Mouse (Mus musculus): ENCODE data around the gene Tmem230. TPM values are rescaled to one million over a fixed set of nuclear protein-coding genes. Genes with fewer than 3 reads are reported as not detected.

Tmem230 gene
- polyA plus RNA-seq, 1 experiment = 81.9 TPM

- Histone ChIP-seq H3K4me3 (replicated peaks; ENCODE audit: insufficient read depth, low read depth, low read length) (no peak overlapping the region), H3K4me1 (ENCODE audit: control insufficient read depth, insufficient read depth, low read length) (no peaks in the 10 kb centered on the region), H3K27me3 (ENCODE audit: control insufficient read depth, insufficient read depth, low read length) (no peaks in the 10 kb centered on the region), H3K27ac (ENCODE audit: insufficient read depth, low read length) (no peak overlapping the region)
- 85% methylated on average over 9 of the region's 9 CpGs for WGBS
- TF ChIP-seq CTCF (IDR thresholded peaks at IDR 0.05; ENCODE audit: borderline replicate concordance, insufficient read depth, low read depth, low read length) = no peak
- no peak for TF ChIP-seq POLR2A (IDR thresholded peaks at IDR 0.05; ENCODE audit: borderline replicate concordance, insufficient read depth, low read length)
- DNase-seq = no peak
Observed at GRCm38 (mm10) chr2:132210806-132211312, 36.7 kb downstream of the Tmem230 start.

GRCm38 (mm10) chr2:132208246-132208881, 39.2 kb downstream of the Tmem230 start:
- WGBS = 74% methylated on average over 8 of the region's 8 CpGs
- H3K27ac ChIP-seq (ENCODE audit: insufficient read depth, low read length) = no peak overlapping the region
- DNase-seq = no peak
- no peak overlapping the region for H3K4me3 ChIP-seq (replicated peaks; ENCODE audit: insufficient read depth, low read depth, low read length)
- H3K4me1 ChIP-seq (ENCODE audit: control insufficient read depth, insufficient read depth, low read length) = no peaks in the 10 kb centered on the region
- TF ChIP-seq POLR2A (IDR thresholded peaks at IDR 0.05; ENCODE audit: borderline replicate concordance, insufficient read depth, low read length) = no peak
- TF ChIP-seq CTCF (IDR thresholded peaks at IDR 0.05; ENCODE audit: borderline replicate concordance, insufficient read depth, low read depth, low read length) = no peak
- no peaks in the 10 kb centered on the region for H3K27me3 ChIP-seq (ENCODE audit: control insufficient read depth, insufficient read depth, low read length)

- no peak for TF ChIP-seq POLR2A (IDR thresholded peaks at IDR 0.05; ENCODE audit: borderline replicate concordance, insufficient read depth, low read length)
- no peak for TF ChIP-seq CTCF (IDR thresholded peaks at IDR 0.05; ENCODE audit: borderline replicate concordance, insufficient read depth, low read depth, low read length)
- Histone ChIP-seq H3K27ac (ENCODE audit: insufficient read depth, low read length) (no peak overlapping the region), H3K4me1 (ENCODE audit: control insufficient read depth, insufficient read depth, low read length) (no peaks in the 10 kb centered on the region), H3K27me3 (ENCODE audit: control insufficient read depth, insufficient read depth, low read length) (no peaks in the 10 kb centered on the region), H3K4me3 (replicated peaks; ENCODE audit: insufficient read depth, low read depth, low read length) (no peak overlapping the region)
- 87% methylated on average over 16 of the region's 16 CpGs for WGBS
- no peak for DNase-seq
Observed at GRCm38 (mm10) chr2:132206316-132206881, 41.2 kb downstream of the Tmem230 start.

- no peaks in the 10 kb centered on the region for H3K27me3 ChIP-seq (ENCODE audit: control insufficient read depth, insufficient read depth, low read length)
- H3K4me1 ChIP-seq (ENCODE audit: control insufficient read depth, insufficient read depth, low read length) = no peaks in the 10 kb centered on the region
- no peak overlapping the region for H3K27ac ChIP-seq (ENCODE audit: insufficient read depth, low read length)
- H3K4me3 ChIP-seq (replicated peaks; ENCODE audit: insufficient read depth, low read depth, low read length) = no peak overlapping the region
- DNase-seq = no peak
- no peak for TF ChIP-seq POLR2A (IDR thresholded peaks at IDR 0.05; ENCODE audit: borderline replicate concordance, insufficient read depth, low read length)
- no peak for TF ChIP-seq CTCF (IDR thresholded peaks at IDR 0.05; ENCODE audit: borderline replicate concordance, insufficient read depth, low read depth, low read length)
- 80% methylated on average over 4 of the region's 4 CpGs for WGBS
Observed at GRCm38 (mm10) chr2:132205549-132205948, 42.1 kb downstream of the Tmem230 start.

- DNase-seq = no peak
- Histone ChIP-seq H3K27ac (ENCODE audit: insufficient read depth, low read length) (no peak overlapping the region), H3K27me3 (ENCODE audit: control insufficient read depth, insufficient read depth, low read length) (no peaks in the 10 kb centered on the region), H3K4me1 (ENCODE audit: control insufficient read depth, insufficient read depth, low read length) (no peaks in the 10 kb centered on the region), H3K4me3 (replicated peaks; ENCODE audit: insufficient read depth, low read depth, low read length) (no peak overlapping the region)
- TF ChIP-seq CTCF (IDR thresholded peaks at IDR 0.05; ENCODE audit: borderline replicate concordance, insufficient read depth, low read depth, low read length) (no peak), POLR2A (IDR thresholded peaks at IDR 0.05; ENCODE audit: borderline replicate concordance, insufficient read depth, low read length) (no peak)
- WGBS = 86% methylated on average over 3 of the region's 3 CpGs
Observed at GRCm38 (mm10) chr2:132203773-132204172, 43.8 kb downstream of the Tmem230 start.

- no peak for DNase-seq
- no peak overlapping the region for H3K4me3 ChIP-seq (replicated peaks; ENCODE audit: insufficient read depth, low read depth, low read length)
- TF ChIP-seq POLR2A (IDR thresholded peaks at IDR 0.05; ENCODE audit: borderline replicate concordance, insufficient read depth, low read length) (no peak), CTCF (IDR thresholded peaks at IDR 0.05; ENCODE audit: borderline replicate concordance, insufficient read depth, low read depth, low read length) (no peak)
- no peaks in the 10 kb centered on the region for H3K4me1 ChIP-seq (ENCODE audit: control insufficient read depth, insufficient read depth, low read length)
- H3K27me3 ChIP-seq (ENCODE audit: control insufficient read depth, insufficient read depth, low read length) = no peaks in the 10 kb centered on the region
- no peak overlapping the region for H3K27ac ChIP-seq (ENCODE audit: insufficient read depth, low read length)
- 79% methylated on average over 3 of the region's 3 CpGs for WGBS
Observed at GRCm38 (mm10) chr2:132203186-132203585, 44.4 kb downstream of the Tmem230 start.

GRCm38 (mm10) chr2:132198017-132198933, 49.3 kb downstream of the Tmem230 start:
- 80% methylated on average over 9 of the region's 9 CpGs for WGBS
- DNase-seq = no peak
- H3K4me1 ChIP-seq (ENCODE audit: control insufficient read depth, insufficient read depth, low read length) = no peaks in the 10 kb centered on the region

More at GRCm38 (mm10) chr2:132198017-132198933, 49.3 kb downstream of the Tmem230 start:
- TF ChIP-seq CTCF (IDR thresholded peaks at IDR 0.05; ENCODE audit: borderline replicate concordance, insufficient read depth, low read depth, low read length) = no peak
- TF ChIP-seq POLR2A (IDR thresholded peaks at IDR 0.05; ENCODE audit: borderline replicate concordance, insufficient read depth, low read length) = no peak
- no peak overlapping the region for H3K4me3 ChIP-seq (replicated peaks; ENCODE audit: insufficient read depth, low read depth, low read length)
- no peaks in the 10 kb centered on the region for H3K27me3 ChIP-seq (ENCODE audit: control insufficient read depth, insufficient read depth, low read length)
- no peak overlapping the region for H3K27ac ChIP-seq (ENCODE audit: insufficient read depth, low read length)

Measured in cerebellum, adult 2 months (tissue).